Mouse (Mus musculus) CH12.LX (cell line): ENCODE data around the gene Syt1. TPM values are rescaled to one million over a fixed set of nuclear protein-coding genes. Genes with fewer than 3 reads are reported as not detected.

Experiments used
- DNase-seq: peaks from one replicate; pipeline ENCODE4 v3.0.0-alpha.2; 2013; ENCODE audit errors: extremely low read depth
- H3K27ac ChIP-seq: 2 replicates; pipeline ENCODE4 v1.5.1; 2012; ENCODE audit warnings: low read depth, mild to moderate bottlenecking, control low read depth, moderate library complexity; ENCODE audit not compliant: insufficient read depth
- H3K27me3 ChIP-seq: replicated peaks from 2 replicates; pipeline ENCODE3; 2012; ENCODE audit warnings: inconsistent platforms
- H3K36me3 ChIP-seq, 2 experiments: replicated peaks in 1 of 2; 2 replicates each; pipeline versions ENCODE3 to v1.6.1; 2012; ENCODE audit warnings: inconsistent platforms in 1 of 2, low read length in 1 of 2, mild to moderate bottlenecking in 1 of 2, mixed read lengths in 1 of 2, moderate library complexity in 1 of 2; ENCODE audit not compliant: control insufficient read depth in 1 of 2, insufficient read depth in 1 of 2
- H3K4me1 ChIP-seq, 2 experiments: 2 replicates each; pipeline ENCODE4 v1.6.1; 2012; ENCODE audit warnings: inconsistent platforms in 1 of 2, moderate library complexity in 1 of 2; ENCODE audit not compliant: insufficient read depth in 2 of 2, control insufficient read depth in 1 of 2
- H3K4me2 ChIP-seq: 2 replicates; pipeline ENCODE4 v1.6.1; 2012; ENCODE audit warnings: low read depth, mild to moderate bottlenecking, control low read depth; ENCODE audit not compliant: poor library complexity, insufficient read depth, severe bottlenecking
- H3K4me3 ChIP-seq, 3 experiments: fragments of 150-350 bp in 1 of 3; sonication (generic) in 1 of 3; replicated peaks in 1 of 3; 2 replicates each; pipeline versions ENCODE3 to v1.5.1; 2011 to 2012; ENCODE audit warnings: low read depth in 2 of 3, low read length in 2 of 3, mild to moderate bottlenecking in 2 of 3, moderate library complexity in 2 of 3, control low read depth in 1 of 3, improper control_type of control experiment in 1 of 3, inconsistent platforms in 1 of 3, mixed read lengths in 1 of 3; ENCODE audit not compliant: poor library complexity in 1 of 3
- H3K79me2 ChIP-seq: replicated peaks from 2 replicates; pipeline ENCODE4 v1.6.1; 2012; ENCODE audit warnings: mild to moderate bottlenecking, moderate library complexity; ENCODE audit not compliant: control insufficient read depth, poor library complexity, insufficient read depth, severe bottlenecking; ENCODE audit errors: extremely low read depth
- H3K9ac ChIP-seq: 2 replicates; pipeline ENCODE4 v1.6.1; 2012; ENCODE audit warnings: low read depth, mild to moderate bottlenecking, control low read depth, moderate library complexity; ENCODE audit not compliant: insufficient read depth
- H3K9me3 ChIP-seq: replicated peaks from 2 replicates; pipeline ENCODE3; 2012; ENCODE audit warnings: low read length, inconsistent platforms, mixed read lengths
- CHD1 ChIP-seq: IDR thresholded peaks from 2 replicates; pipeline ENCODE4 v1.6.1; 2012; ENCODE audit warnings: low read depth, low read length, improper control_type of control experiment, inconsistent platforms
- E2F4 ChIP-seq: IDR thresholded peaks from 2 replicates; pipeline ENCODE4 v1.6.1; 2011; ENCODE audit warnings: low read depth, low read length, improper control_type of control experiment; ENCODE audit not compliant: insufficient replicate concordance
- ELF1 ChIP-seq: IDR thresholded peaks from 2 replicates; pipeline ENCODE4 v1.6.1; 2014; ENCODE audit warnings: low read depth, mild to moderate bottlenecking, inconsistent platforms, low read length, improper control_type of control experiment
- GABPA ChIP-seq: IDR thresholded peaks from 2 replicates; pipeline ENCODE4 v1.6.1; 2012; ENCODE audit warnings: low read depth, low read length, improper control_type of control experiment, inconsistent platforms; ENCODE audit not compliant: insufficient replicate concordance
- HCFC1 ChIP-seq: IDR thresholded peaks from 2 replicates; pipeline ENCODE4 v1.6.1; 2012; ENCODE audit warnings: low read depth, mild to moderate bottlenecking, inconsistent platforms, low read length, improper control_type of control experiment
- IRF4 ChIP-seq: IDR thresholded peaks from 2 replicates; pipeline ENCODE4 v1.6.1; 2014; ENCODE audit warnings: low read depth, mild to moderate bottlenecking, inconsistent platforms, low read length, improper control_type of control experiment
- JUN ChIP-seq: IDR thresholded peaks from 2 replicates; pipeline ENCODE4 v1.6.1; 2011; ENCODE audit warnings: low read depth, mild to moderate bottlenecking, low read length, improper control_type of control experiment, moderate library complexity; ENCODE audit not compliant: insufficient read depth
- JUND ChIP-seq: conservative IDR thresholded peaks from 2 replicates; pipeline ENCODE4 v1.6.1; 2011; ENCODE audit warnings: low read depth, low read length, improper control_type of control experiment
- KAT2A ChIP-seq: IDR thresholded peaks from 2 replicates; pipeline ENCODE4 v1.6.1; 2012; ENCODE audit warnings: low read length, improper control_type of control experiment, inconsistent platforms; ENCODE audit not compliant: insufficient replicate concordance
- MAX ChIP-seq: IDR thresholded peaks from 2 replicates; pipeline ENCODE4 v1.6.1; 2011; ENCODE audit warnings: low read length, improper control_type of control experiment
- MYC ChIP-seq: IDR thresholded peaks from 2 replicates; pipeline ENCODE4 v1.6.1; 2011; ENCODE audit warnings: low read depth, mild to moderate bottlenecking, improper control_type of control experiment, low read length
- NELFE ChIP-seq: IDR thresholded peaks from 2 replicates; pipeline ENCODE4 v1.6.1; 2011; ENCODE audit warnings: low read depth, low read length, improper control_type of control experiment
- PAX5 ChIP-seq: IDR thresholded peaks from 2 replicates; pipeline ENCODE4 v1.6.1; 2012; ENCODE audit warnings: low read length, inconsistent platforms, mixed read lengths
- POLR2A ChIP-seq: IDR thresholded peaks from 2 replicates; pipeline ENCODE4 v1.6.1; 2011; ENCODE audit warnings: low read depth, mild to moderate bottlenecking, improper control_type of control experiment, low read length
- POLR2AphosphoS2 ChIP-seq: IDR thresholded peaks from 2 replicates; pipeline ENCODE4 v1.6.1; 2011; ENCODE audit warnings: low read depth, low read length, improper control_type of control experiment
- RCOR1 ChIP-seq: conservative IDR thresholded peaks from 2 replicates; pipeline ENCODE4 v1.6.1; 2012; ENCODE audit warnings: low read depth, mild to moderate bottlenecking, inconsistent platforms, low read length, improper control_type of control experiment
- SMC3 ChIP-seq: IDR thresholded peaks from 2 replicates; pipeline ENCODE4 v1.6.1; 2011; ENCODE audit warnings: low read depth, low read length, improper control_type of control experiment
- TBP ChIP-seq: conservative IDR thresholded peaks from 2 replicates; pipeline ENCODE4 v1.6.1; 2011; ENCODE audit warnings: low read depth, low read length, improper control_type of control experiment
- USF2 ChIP-seq: conservative IDR thresholded peaks from 2 replicates; pipeline ENCODE4 v1.6.1; 2011; ENCODE audit warnings: low read depth, low read length, improper control_type of control experiment
- ZC3H11A ChIP-seq: IDR thresholded peaks from 2 replicates; pipeline ENCODE4 v1.6.1; 2012; ENCODE audit warnings: low read depth, mild to moderate bottlenecking, inconsistent platforms, low read length, improper control_type of control experiment
- ZMIZ1 ChIP-seq: IDR thresholded peaks from 2 replicates; pipeline ENCODE4 v1.6.1; 2012; ENCODE audit warnings: low read depth, mild to moderate bottlenecking, inconsistent platforms, low read length, improper control_type of control experiment
- ZNF384 ChIP-seq: IDR thresholded peaks from 2 replicates; pipeline ENCODE4 v1.6.1; 2012; ENCODE audit warnings: low read depth, low read length, improper control_type of control experiment, inconsistent platforms
- dilution Hi-C: fragments of 300-500 bp; cut with MboI; formaldehyde crosslinking; loops from 2 replicates; pipeline ENCODE4 v1.14.3; 2020; ENCODE audit warnings: low sequenced_read_pairs; ENCODE audit not compliant: extremely low pct_unique_long_range_greater_than_20kb, extremely low pct_ligation_motif_present
- in situ Hi-C: fragments of 300-500 bp; cut with MboI; formaldehyde crosslinking; loops from 3 replicates; pipeline ENCODE4 v1.14.3; 2019; ENCODE audit warnings: low sequenced_read_pairs, low pct_ligation_motif_present, low pct_unique_long_range_greater_than_20kb, mixed read lengths
- polyA plus RNA-seq: library from polyadenylated mRNA; unstranded; fragments of >175 nt; gene quantifications from 2 replicates; pipeline ENCODE4 v1.2.1, GENCODE M21; 2012; ENCODE audit warnings: low read depth; ENCODE audit not compliant: insufficient read length
- total RNA-seq, 2 experiments: library from RNA; depleted of rRNA; stranded (reverse); fragments of 300-350 nt in 1 of 2; fragments of >200 nt in 1 of 2; gene quantifications; 2 replicates each; pipeline ENCODE4 v1.2.3; 2012 to 2014

Syt1 gene
- total and polyA plus RNA-seq, 3 experiments, result not detected

GRCm38 (mm10) chr10:108656898-108657297, 353.9 kb downstream of the Syt1 start:
- Histone ChIP-seq H3K4me2 (no peak overlapping the region), H3K9ac (no peak overlapping the region), H3K27ac (no peak overlapping the region), H3K36me3 (no peaks in the 10 kb centered on the region), H3K9me3 (no peaks in the 10 kb centered on the region), H3K4me3 (no peak overlapping the region), H3K79me2 (no peaks in the 10 kb centered on the region), H3K27me3 (no peaks in the 10 kb centered on the region), H3K4me1 (no peaks in the 10 kb centered on the region)
- TF ChIP-seq POLR2A, result no peak
- TF ChIP-seq ZMIZ1, result no peak
- TF ChIP-seq KAT2A, result no peak
- TF ChIP-seq SMC3, result no peak
- TF ChIP-seq ZNF384, result no peak
- TF ChIP-seq PAX5, result no peak
- TF ChIP-seq POLR2AphosphoS2, result no peak
- TF ChIP-seq TBP, result no peak
- no peak for TF ChIP-seq JUND
- no peak for TF ChIP-seq ZC3H11A
- TF ChIP-seq E2F4, result no peak
- no peak for TF ChIP-seq IRF4
- no peak for TF ChIP-seq MYC
- TF ChIP-seq USF2, result no peak
- TF ChIP-seq NELFE, result no peak
- no peak for TF ChIP-seq GABPA
- TF ChIP-seq ELF1, result no peak
- TF ChIP-seq RCOR1, result no peak
- DNase-seq, result no peak
- in situ Hi-C loops (no loop called here), dilution Hi-C loops (no loop called here)

- no peaks in the 10 kb centered on the region for H3K79me2 ChIP-seq
- H3K4me1 ChIP-seq, result no peaks in the 10 kb centered on the region
- no peak overlapping the region for H3K4me2 ChIP-seq
- no peak overlapping the region for H3K9ac ChIP-seq
- H3K27me3 ChIP-seq, result no peaks in the 10 kb centered on the region
- in situ Hi-C loops, result no loop called here
- dilution Hi-C loops, result no loop called here
- no peak for DNase-seq
- no peak overlapping the region for H3K4me3 ChIP-seq
- TF ChIP-seq ELF1, result no peak
- no peak for TF ChIP-seq JUN
- TF ChIP-seq CHD1, result no peak
- no peak for TF ChIP-seq TBP
- no peak for TF ChIP-seq MAX
- no peak for TF ChIP-seq USF2
- TF ChIP-seq HCFC1, result no peak
- no peak for TF ChIP-seq E2F4
- H3K27ac ChIP-seq, result no peak overlapping the region
- H3K9me3 ChIP-seq, result no peaks in the 10 kb centered on the region
- no peaks in the 10 kb centered on the region for H3K36me3 ChIP-seq
Observed at GRCm38 (mm10) chr10:108655074-108655473, 355.7 kb downstream of the Syt1 start.
